Mouse (Mus musculus) intestine, embryonic 14.5 days (tissue): ENCODE measurements around the gene Fkbp15. TPM values are rescaled to one million over a fixed set of nuclear protein-coding genes. Genes with fewer than 3 reads are reported as not detected.
A peak's percentile ranks its signal among the peaks of the same experiment; 100 is the strongest.

ENCODE experiments used
- ATAC-seq: fragments of 200-750 bp; cut with Nextera tagmentation; replicated peaks from 2 replicates; pipeline ENCODE4 v1.8.0; 2017; ENCODE audit warnings: low read depth, moderate number of reproducible peaks, moderate TSS enrichment, moderate library complexity; ENCODE audit not compliant: low FRiP score, low TSS enrichment
- DNase-seq: peaks from one replicate; pipeline ENCODE4 v3.0.0-alpha.2; 2018; ENCODE audit warnings: low spot score
- H3K27ac ChIP-seq: fragments of 300-500 bp; sonication (generic); 2 replicates; pipeline ENCODE4 v1.5.1; 2014; ENCODE audit warnings: low read depth, mild to moderate bottlenecking, control low read depth
- H3K27me3 ChIP-seq: fragments of 300-500 bp; sonication (generic); replicated peaks from 2 replicates; pipeline ENCODE4 v1.6.1; 2014; ENCODE audit warnings: low read length, control low read depth; ENCODE audit not compliant: control insufficient read depth, insufficient read depth
- H3K36me3 ChIP-seq: fragments of 300-500 bp; sonication (generic); 2 replicates; pipeline ENCODE4 v1.6.1; 2014; ENCODE audit warnings: low read length, control low read depth; ENCODE audit not compliant: control insufficient read depth, insufficient read depth
- H3K4me1 ChIP-seq: fragments of 300-500 bp; sonication (generic); replicated peaks from 2 replicates; pipeline ENCODE4 v1.6.1; 2014; ENCODE audit warnings: low read length, control low read depth, mixed read lengths; ENCODE audit not compliant: control insufficient read depth, insufficient read depth
- H3K4me2 ChIP-seq: fragments of 300-500 bp; sonication (generic); 2 replicates; pipeline ENCODE4 v1.6.1; 2014; ENCODE audit warnings: low read length
- H3K4me3 ChIP-seq: fragments of 300-500 bp; sonication (generic); 2 replicates; pipeline ENCODE4 v1.5.1; 2014; ENCODE audit warnings: low read depth, low read length, control low read depth, mixed read lengths
- H3K9ac ChIP-seq: fragments of 300-500 bp; sonication (generic); 2 replicates; pipeline ENCODE4 v1.6.1; 2014; ENCODE audit warnings: mild to moderate bottlenecking, low read length
- H3K9me3 ChIP-seq: fragments of 300-500 bp; sonication (generic); 2 replicates; pipeline ENCODE4 v1.6.1; 2016; ENCODE audit warnings: low read length, control low read depth; ENCODE audit not compliant: control insufficient read depth
- WGBS: fragments of 180-500 bp; shearing (Covaris S2); extraction: QIAGEN DNeasy Blood & Tissue Kit; methylation state at CpG from one replicate; pipeline ENCODE4 v1.1.7; 2014; 5-methylcytosine and 5-hydroxymethylcytosine counted together
- polyA plus RNA-seq: library from polyadenylated mRNA; unstranded; fragments of >200 nt; fragmentation: Nextera tagmentation; extraction: Ambion mirVana; gene quantifications from 2 replicates; pipeline ENCODE4 v1.2.1, GENCODE M21; 2014

Gene Fkbp15
- polyA plus RNA-seq: 26.3 and 27.8 TPM in 2 replicates

- Histone ChIP-seq H3K36me3 (no peaks in the 10 kb centered on the region), H3K9me3 (no peaks in the 10 kb centered on the region), H3K9ac (peak within 1 kb of the TSS; percentile 66), H3K4me1 (peaks cover 23% of the 10 kb centered on the region), H3K27me3 (no peaks in the 10 kb centered on the region), H3K4me3 (peak within 1 kb of the TSS; percentile 77), H3K27ac (peak within 1 kb of the TSS; percentile 60), H3K4me2 (peak within 1 kb of the TSS; percentile 73)
- peak; percentile 99 for ATAC-seq
- peak; percentile 97 for DNase-seq
- WGBS: under 1% methylated on average over 50 of the region's 51 CpGs
Observed at GRCm38 (mm10) chr4:62360088-62360804, at the start of gene Fkbp15, which contains the start of gene Slc31a1. TSS of gene Fkbp15 (minus strand) at chr4:62360548. TSS of gene Slc31a1 (plus strand) at chr4:62360727.

GRCm38 (mm10) chr4:62409615-62410014, 49.3 kb upstream of the Fkbp15 start:
- Histone ChIP-seq H3K4me3 (peak overlapping the region; percentile 89), H3K27me3 (no peaks in the 10 kb centered on the region), H3K4me2 (peak overlapping the region; percentile 66), H3K9ac (peak overlapping the region; percentile 87), H3K36me3 (peaks cover 36% of the 10 kb centered on the region), H3K4me1 (peaks cover 9% of the 10 kb centered on the region), H3K27ac (peak overlapping the region; percentile 88; the same call in 1 of the 2 replicates), H3K9me3 (no peaks in the 10 kb centered on the region)
- ATAC-seq (no peak), DNase-seq (no peak)
- 34% methylated on average over 6 of the region's 6 CpGs for WGBS

DNA sequence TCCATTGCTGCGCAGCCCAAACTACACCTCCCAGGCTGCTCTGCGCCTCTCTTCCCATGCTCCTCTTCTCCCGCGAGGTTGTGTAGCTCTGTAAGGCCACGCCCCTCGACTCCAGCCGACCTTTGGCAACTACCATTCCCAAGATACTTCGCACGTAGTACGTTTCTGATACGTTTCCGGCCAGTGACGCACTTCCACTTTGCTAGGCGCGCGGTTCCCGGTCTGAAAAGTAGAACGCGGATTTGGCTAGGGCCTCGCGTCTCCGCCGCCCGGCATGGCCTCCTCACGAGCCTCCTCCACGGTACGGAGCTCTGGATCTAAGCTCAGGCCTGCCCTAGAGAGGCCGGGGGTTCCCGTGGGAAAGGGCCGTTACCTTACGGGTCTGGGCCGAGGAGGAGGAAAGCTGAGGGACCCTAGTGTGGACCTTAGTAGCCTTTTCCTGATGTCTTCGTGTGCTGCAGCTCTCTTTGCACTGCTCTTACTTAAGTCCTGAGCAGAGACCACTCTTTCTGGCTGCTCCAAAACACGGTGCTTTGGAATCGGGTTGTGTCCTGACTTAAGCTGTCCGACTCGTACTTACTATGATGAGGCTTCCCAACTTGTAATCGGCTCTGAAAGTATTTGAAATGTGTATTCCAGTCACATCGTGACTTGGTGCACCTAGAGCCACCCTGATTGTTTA, 48.4 kb upstream of the Fkbp15 start, which contains the start of the genes Cdc26 and Prpf4:
Gene Cdc26 (minus strand): TSS at position 42 of the 682 bp plus-strand sequence.
Gene Prpf4 (plus strand): TSS at position 197 of the 682 bp plus-strand sequence.
- DNase-seq (peak; percentile 94), ATAC-seq (peak; percentile 98)
- no peaks in the 10 kb centered on the region for H3K27me3 ChIP-seq
- peak within 1 kb of the TSS; percentile 87 for H3K9ac ChIP-seq
- H3K36me3 ChIP-seq: peaks cover 35% of the 10 kb centered on the region
- H3K4me1 ChIP-seq: peaks cover 9% of the 10 kb centered on the region
- H3K9me3 ChIP-seq: no peaks in the 10 kb centered on the region
- H3K4me3 ChIP-seq: peak within 1 kb of the TSS; percentile 89
- H3K27ac ChIP-seq: peak within 1 kb of the TSS; percentile 88
- H3K4me2 ChIP-seq: peak within 1 kb of the TSS; percentile 66
- WGBS: 1% methylated on average over 39 of the region's 39 CpGs

DNA sequence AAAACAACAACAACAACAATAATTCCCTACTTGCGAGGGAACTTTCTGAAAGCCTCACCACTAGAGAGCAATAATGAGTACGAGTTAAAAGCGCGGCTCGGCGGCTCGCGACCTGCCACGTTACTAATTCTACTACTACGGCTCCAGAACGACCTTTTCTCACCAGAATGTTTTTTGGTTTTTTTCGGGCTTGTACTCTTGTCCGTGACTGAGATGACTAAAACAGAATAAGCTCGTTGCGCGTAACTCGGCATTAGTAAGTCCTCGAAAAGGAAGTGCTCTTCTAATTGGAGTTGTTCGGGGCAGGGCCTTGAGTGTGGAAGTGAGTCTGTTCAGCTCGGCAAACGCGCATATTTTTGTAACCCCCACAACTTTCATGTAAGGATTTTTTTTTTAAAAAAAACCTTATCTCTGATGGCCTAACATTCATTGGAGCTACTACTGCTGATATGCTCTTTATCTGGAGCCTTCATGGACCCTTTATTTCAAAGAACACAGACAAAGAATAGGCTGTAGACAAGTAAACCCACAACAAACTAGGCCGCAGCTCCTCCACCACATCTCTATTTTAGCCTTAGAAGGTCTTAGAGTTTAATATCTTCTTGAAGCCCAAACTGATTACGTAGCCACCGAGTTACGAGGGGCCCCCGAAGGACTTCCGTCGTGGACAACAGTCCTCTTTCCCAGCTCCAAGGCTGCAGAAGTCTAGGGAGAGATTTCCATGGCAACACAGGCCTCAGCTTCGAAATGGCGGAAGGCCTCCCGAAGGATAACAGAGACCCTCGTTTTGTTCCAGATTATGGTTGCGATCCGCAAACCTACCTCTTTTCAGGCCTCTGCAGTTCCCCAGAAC, 47.6 kb upstream of the Fkbp15 start:
- ATAC-seq: peak; percentile 6; the same call in 1 of the 2 replicates
- H3K27ac ChIP-seq: peak overlapping the region; percentile 88
- under 1% methylated on average over 35 of the region's 35 CpGs for WGBS

GRCm38 (mm10) chr4:62406133-62406532, 45.8 kb upstream of the Fkbp15 start:
- 74% methylated on average over 4 of the region's 4 CpGs for WGBS
- ATAC-seq (no peak), DNase-seq (no peak)
- Histone ChIP-seq H3K9me3 (no peaks in the 10 kb centered on the region), H3K9ac (no peak overlapping the region), H3K27me3 (no peaks in the 10 kb centered on the region), H3K4me2 (no peak overlapping the region), H3K4me1 (peaks cover 9% of the 10 kb centered on the region), H3K4me3 (no peak overlapping the region), H3K27ac (no peak overlapping the region), H3K36me3 (peaks cover 26% of the 10 kb centered on the region)

More for the DNA sequence above, 47.6 kb upstream of the Fkbp15 start:
- peaks cover 9% of the 10 kb centered on the region for H3K4me1 ChIP-seq
- H3K4me2 ChIP-seq: peak overlapping the region; percentile 63
- no peaks in the 10 kb centered on the region for H3K27me3 ChIP-seq
- H3K9ac ChIP-seq: peak overlapping the region; percentile 87
- H3K4me3 ChIP-seq: peak overlapping the region; percentile 89
- H3K36me3 ChIP-seq: peaks cover 27% of the 10 kb centered on the region
- H3K9me3 ChIP-seq: no peaks in the 10 kb centered on the region
- DNase-seq: peak; percentile 86

DNA sequence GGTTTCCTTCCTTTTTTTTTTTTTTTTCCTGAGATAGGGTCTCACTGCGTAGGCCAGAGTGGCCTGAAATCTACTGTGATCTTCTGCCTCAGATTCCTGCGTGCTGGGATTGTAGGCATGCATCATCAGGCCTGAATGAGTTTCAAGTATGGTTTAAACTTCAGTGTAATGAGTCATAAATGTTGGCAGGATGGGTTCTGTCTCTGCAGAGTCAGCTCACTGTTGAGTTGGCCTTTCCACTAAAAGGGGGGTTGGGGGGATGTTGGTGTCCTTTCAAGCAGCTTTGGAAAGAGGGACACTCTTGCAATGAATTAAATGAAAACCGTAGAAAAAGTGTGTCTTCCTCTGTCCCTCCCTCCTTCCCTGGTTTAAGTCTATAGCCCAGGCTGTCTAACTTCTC, 38.6 kb upstream of the Fkbp15 start:
- H3K9me3 ChIP-seq: no peaks in the 10 kb centered on the region
- ATAC-seq: no peak
- 89% methylated on average over 3 of the region's 3 CpGs for WGBS

GRCm38 (mm10) chr4:62397616-62398365, 37.4 kb upstream of the Fkbp15 start:
- no peak for DNase-seq
- Histone ChIP-seq H3K4me1 (no peaks in the 10 kb centered on the region), H3K9ac (no peak overlapping the region), H3K4me2 (no peak overlapping the region), H3K27me3 (no peaks in the 10 kb centered on the region), H3K4me3 (no peak overlapping the region), H3K9me3 (no peaks in the 10 kb centered on the region), H3K27ac (no peak overlapping the region), H3K36me3 (peaks cover 87% of the 10 kb centered on the region)
- WGBS: 89% methylated on average over 4 of the region's 4 CpGs
- no peak for ATAC-seq

More for the DNA sequence above, 38.6 kb upstream of the Fkbp15 start:
- H3K27ac ChIP-seq: no peak overlapping the region
- H3K4me2 ChIP-seq: no peak overlapping the region
- DNase-seq: no peak
- no peaks in the 10 kb centered on the region for H3K27me3 ChIP-seq
- no peak overlapping the region for H3K4me3 ChIP-seq
- no peaks in the 10 kb centered on the region for H3K4me1 ChIP-seq
- peaks cover 80% of the 10 kb centered on the region for H3K36me3 ChIP-seq
- H3K9ac ChIP-seq: no peak overlapping the region
